Mouse (Mus musculus) kidney, postnatal 10 days (tissue): ENCODE measurements at regions not wholly inside any gene's neighbourhood (a gene's known extent, or its start where the extent isn't known, plus 50 kb on each side); places are given as distances from the start of the nearest gene placed in this dataset.
"Not testable (repeated sequence)": the region's sequence is repeated elsewhere in the genome, so short reads cannot be mapped to it uniquely, and the experiment has no call there.

Source experiments
- DNase-seq: peaks from one replicate; pipeline ENCODE4 v3.0.0; 2021; ENCODE audit warnings: mixed read lengths

- DNase-seq: no peak
Observed at GRCm38 (mm10) chr12:95388185-95388584, 303.8 kb upstream of the Flrt2 start.

GRCm38 (mm10) chr12:95392821-95393220 lies 299.2 kb upstream of the Flrt2 start:
- DNase-seq: no peak

- DNase-seq: no peak
Observed at GRCm38 (mm10) chr12:95394991-95395530, 297.0 kb upstream of the Flrt2 start.

DNA sequence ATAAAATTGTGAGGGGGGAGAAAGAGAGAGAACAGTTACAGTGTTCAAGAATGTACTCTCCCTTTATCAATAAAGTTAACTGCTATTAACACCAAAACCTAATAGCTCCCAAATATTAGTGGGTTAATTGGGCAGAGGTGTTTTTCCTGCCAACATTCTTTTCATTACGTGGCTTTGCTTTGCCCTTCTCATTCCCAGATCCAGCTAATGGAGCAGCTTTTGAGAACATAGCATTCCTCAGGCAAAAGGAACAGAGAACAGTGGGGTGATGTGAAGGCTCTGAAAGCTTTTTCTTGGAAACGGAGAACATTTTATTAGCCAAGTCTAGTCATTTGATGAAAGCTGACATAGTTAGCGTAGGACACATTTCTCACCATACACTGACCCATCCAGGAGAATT lies 271.2 kb upstream of the Flrt2 start:
- DNase-seq: no peak

- no peak for DNase-seq
Observed at GRCm38 (mm10) chr12:95424739-95425138, 267.3 kb upstream of the Flrt2 start.

DNA sequence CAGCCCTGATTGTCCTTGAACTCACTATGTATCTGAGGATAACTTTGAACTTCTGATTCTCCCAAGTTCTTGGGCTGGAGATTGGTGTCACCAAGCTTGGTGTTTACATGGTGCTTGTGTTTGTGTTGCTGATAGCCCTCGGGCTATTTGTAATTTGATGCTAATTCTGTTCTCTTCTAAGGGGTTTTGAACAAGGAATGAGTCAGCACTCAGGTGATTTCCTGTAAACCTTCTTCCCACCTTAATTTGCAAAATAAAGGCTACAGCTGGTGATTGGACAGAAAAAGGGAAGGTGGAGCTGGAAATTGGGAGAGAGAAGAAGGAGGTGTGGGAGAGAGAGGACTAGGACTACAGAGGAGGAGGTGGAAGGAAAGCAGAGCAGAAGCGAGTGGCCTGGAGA lies 254.8 kb upstream of the Flrt2 start:
- no peak for DNase-seq

DNA sequence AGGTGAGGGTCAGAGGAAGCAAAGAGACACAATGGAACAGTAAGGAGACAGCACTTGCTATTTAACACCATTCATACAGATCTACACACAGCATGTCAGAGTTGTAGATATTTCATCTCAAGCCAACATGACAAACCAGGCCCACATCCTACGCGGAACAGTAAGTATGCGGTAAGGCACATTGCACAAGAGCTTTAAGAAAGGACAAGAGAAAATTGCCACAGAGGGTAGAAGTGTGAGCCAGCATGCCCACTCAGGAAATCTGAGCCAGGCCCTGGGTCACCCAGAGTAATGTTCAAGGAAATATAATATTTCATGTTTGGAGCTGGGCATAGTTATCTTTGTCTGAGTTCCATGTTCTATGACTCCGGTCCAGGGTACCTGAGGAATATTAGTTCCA lies 234.5 kb upstream of the Flrt2 start:
- no peak for DNase-seq

- DNase-seq: no peak
Observed at GRCm38 (mm10) chr12:95466502-95467490, 225.2 kb upstream of the Flrt2 start.

- DNase-seq: no peak
Observed at GRCm38 (mm10) chr12:95469897-95470296, 222.1 kb upstream of the Flrt2 start.

GRCm38 (mm10) chr12:95486502-95486901 lies 205.5 kb upstream of the Flrt2 start:
- no peak for DNase-seq

- DNase-seq: no peak
Observed at GRCm38 (mm10) chr12:95488371-95488770, 203.7 kb upstream of the Flrt2 start.

GRCm38 (mm10) chr12:95489374-95489773 lies 202.7 kb upstream of the Flrt2 start:
- DNase-seq: no peak

DNA sequence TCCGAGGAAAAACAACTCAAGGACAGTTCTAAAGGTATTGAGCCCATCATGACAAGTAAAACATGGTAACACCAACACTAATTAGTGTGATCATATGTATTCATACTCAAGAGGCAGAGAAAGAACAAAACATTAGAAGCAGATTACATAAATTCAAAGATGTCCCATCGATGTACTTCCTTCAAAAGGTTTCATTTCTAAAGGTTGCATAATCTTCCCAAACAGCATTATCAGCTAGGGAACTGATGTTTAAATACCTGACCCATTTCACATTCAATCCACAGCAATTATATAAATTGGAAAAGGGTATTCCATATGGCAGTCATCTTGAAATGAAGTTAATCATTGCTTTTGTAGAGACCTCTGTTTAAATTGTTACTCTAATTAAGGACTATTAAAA lies 202.2 kb upstream of the Flrt2 start:
- no peak for DNase-seq

GRCm38 (mm10) chr12:95491806-95492436 lies 200.1 kb upstream of the Flrt2 start:
- not testable (repeated sequence) for DNase-seq

DNA sequence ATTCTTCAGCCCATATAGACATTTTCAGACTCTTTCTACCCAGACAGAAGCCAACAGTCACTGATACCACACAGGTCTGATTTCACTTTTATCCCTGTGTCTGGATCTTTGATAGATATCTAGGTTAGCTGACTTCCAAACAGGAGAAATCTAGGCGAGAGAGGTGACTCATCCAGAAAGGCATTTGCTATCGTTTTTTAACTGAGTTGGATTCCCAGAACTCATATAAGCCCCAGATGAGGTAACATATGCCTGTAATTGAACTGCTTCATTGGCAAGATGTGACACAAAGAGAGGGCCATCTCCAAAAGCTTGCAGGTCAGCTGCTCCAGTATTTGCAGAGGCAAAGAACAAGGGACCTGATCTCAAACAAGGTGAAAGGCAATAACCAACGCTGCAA lies 190.6 kb upstream of the Flrt2 start:
- no peak for DNase-seq

DNA sequence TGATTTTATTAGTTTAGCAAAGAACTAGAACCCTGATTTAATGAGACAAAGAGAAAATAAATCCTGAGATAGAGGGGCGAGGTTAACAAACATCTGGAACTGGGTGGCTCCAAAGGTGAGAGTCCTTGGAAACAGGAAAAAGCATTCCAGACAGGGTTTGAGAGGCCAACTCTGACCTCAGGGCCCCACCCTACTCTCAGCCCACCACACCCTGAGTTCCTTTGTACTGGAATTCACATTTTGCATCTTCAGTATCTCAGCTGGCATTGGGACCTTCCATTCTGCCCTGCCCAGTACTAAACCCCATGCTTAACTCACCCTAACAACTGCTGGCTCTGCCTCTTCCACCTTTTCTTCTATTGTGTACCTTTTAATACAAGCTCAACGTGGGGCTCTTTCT lies 172.0 kb upstream of the Flrt2 start:
- DNase-seq: no peak

DNA sequence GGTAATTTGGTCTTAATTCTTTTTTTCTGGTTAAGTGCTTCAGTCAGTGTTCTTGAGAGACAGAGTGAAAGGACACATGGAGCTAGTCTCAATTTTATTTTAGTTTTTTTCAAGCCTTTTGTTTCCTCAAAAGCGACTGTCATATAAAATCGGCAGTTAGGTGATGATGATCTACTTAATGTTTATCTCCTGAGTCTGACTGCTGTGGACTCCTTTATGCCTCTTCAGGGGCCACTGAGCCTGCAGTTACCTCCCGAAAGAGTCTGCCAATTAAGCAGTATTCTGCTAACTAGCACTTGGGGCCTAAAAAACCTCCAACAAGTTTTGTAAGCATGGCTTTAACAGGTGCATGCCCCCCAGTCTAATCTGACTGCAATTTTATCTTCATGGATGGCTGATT lies 170.0 kb upstream of the Flrt2 start:
- DNase-seq: no peak

GRCm38 (mm10) chr12:95533888-95534639 lies 158.0 kb upstream of the Flrt2 start:
- DNase-seq: no peak

GRCm38 (mm10) chr12:95547301-95547700 lies 144.7 kb upstream of the Flrt2 start:
- peak; percentile 43 for DNase-seq

DNA sequence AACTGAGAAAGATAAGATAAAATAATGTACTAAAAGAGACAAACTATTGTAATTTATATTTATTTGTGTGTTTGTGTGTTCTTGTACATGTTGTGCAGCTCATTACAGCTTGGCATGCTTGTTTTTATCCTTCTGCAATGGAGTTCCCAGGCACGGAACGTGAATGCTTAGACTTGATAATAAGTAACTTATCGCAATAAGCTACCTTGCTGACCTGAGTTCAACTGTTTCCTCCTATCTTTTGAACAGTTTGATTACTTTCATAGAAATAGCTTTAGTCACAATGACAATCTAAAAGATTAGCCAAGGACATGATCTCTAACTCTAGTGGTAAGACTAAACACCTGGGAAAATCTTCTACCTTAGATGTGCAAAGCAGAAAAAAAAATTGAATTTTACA lies 138.9 kb upstream of the Flrt2 start:
- DNase-seq: no peak

- no peak for DNase-seq
Observed at GRCm38 (mm10) chr12:95558706-95559406, 133.2 kb upstream of the Flrt2 start.

GRCm38 (mm10) chr12:95563431-95563830 lies 128.6 kb upstream of the Flrt2 start:
- DNase-seq: no peak

DNA sequence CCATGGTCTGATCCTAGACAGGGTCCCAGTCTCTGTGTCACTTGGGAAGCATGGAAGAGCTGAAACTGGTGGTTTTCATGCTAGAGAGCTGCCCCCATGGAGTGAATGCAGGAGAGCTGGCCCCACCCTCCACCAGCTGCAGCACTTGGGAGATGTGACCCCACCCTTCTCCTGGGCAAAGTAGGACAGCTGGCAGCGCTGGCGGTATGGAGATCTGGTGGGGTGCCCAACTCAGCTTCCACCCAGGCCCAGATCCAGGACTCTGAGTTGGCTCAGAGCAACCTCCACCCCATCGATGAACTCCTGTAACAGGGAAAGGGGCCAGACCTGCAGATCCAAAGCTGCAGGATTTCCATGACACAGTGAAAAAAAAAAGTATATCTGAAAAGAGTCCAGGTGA lies 115.3 kb upstream of the Flrt2 start:
- no peak for DNase-seq
